Mouse (Mus musculus): Measurements from ENCODE around the gene Mxi1. TPM values are rescaled to one million over a fixed set of nuclear protein-coding genes. Genes with fewer than 3 reads are reported as not detected.

Mxi1 gene
- polyA plus RNA-seq, 1 experiment from 2014 or later = 31.0 TPM

DNA sequence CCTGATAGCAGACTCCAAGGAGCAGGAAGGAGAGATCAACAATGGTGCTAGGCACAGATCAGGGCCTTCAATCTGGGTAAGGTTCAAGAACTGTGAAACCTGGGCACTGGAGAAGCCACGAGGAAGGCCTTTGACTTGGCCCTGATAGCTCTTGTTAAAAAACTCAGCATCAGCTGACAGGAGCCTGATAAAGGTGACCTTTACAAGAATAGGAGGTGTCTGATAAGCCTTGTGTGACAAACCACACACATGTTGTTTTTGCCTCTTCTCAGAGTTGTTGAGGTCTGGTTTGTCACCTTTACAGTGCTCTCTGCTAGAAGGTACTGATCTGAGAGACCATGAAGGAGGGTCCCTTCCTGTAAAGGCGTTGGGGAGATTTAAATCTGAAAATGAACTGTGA lies 97.0 kb downstream of the Mxi1 start:
- no peaks in the 10 kb centered on the region for H3K27me3 ChIP-seq
- H3K4me2 ChIP-seq = no peak overlapping the region
- H3K9me3 ChIP-seq (replicated peaks) = no peaks in the 10 kb centered on the region
- no peaks in the 10 kb centered on the region for H3K36me3 ChIP-seq
- H3K4me3 ChIP-seq (replicated peaks) = no peak overlapping the region
- peaks cover 10% of the 10 kb centered on the region for H3K4me1 ChIP-seq (replicated peaks)
- DNase-seq = no peak
- H3K27ac ChIP-seq = no peak overlapping the region
- no peak overlapping the region for H3K9ac ChIP-seq
- 21% methylated on average over 2 of the region's 2 CpGs for WGBS (ENCODE audit: insufficient replicate concordance)
- no peak for ATAC-seq (ENCODE audit: low read depth)

- Histone ChIP-seq H3K27me3 (no peaks in the 10 kb centered on the region), H3K4me2 (no peak overlapping the region), H3K9ac (no peak overlapping the region), H3K36me3 (no peaks in the 10 kb centered on the region), H3K4me3 (replicated peaks) (no peak overlapping the region), H3K4me1 (replicated peaks) (peaks cover 10% of the 10 kb centered on the region), H3K27ac (no peak overlapping the region), H3K9me3 (replicated peaks) (no peaks in the 10 kb centered on the region)
- 72% methylated on average over 8 of the region's 8 CpGs for WGBS (ENCODE audit: insufficient replicate concordance)
- no peak for ATAC-seq (ENCODE audit: low read depth)
- DNase-seq = no peak
Observed at GRCm38 (mm10) chr19:53408398-53408797, 98.1 kb downstream of the Mxi1 start.

GRCm38 (mm10) chr19:53409663-53410307 lies 99.5 kb downstream of the Mxi1 start:
- no peaks in the 10 kb centered on the region for H3K36me3 ChIP-seq
- no peaks in the 10 kb centered on the region for H3K9me3 ChIP-seq (replicated peaks)
- H3K27me3 ChIP-seq = no peaks in the 10 kb centered on the region
- H3K27ac ChIP-seq = no peak overlapping the region
- no peak for ATAC-seq (ENCODE audit: low read depth)
- 39% methylated on average over 17 of the region's 17 CpGs for WGBS (ENCODE audit: insufficient replicate concordance)
- DNase-seq = no peak
- no peak overlapping the region for H3K9ac ChIP-seq
- H3K4me2 ChIP-seq = no peak overlapping the region
- peaks cover 14% of the 10 kb centered on the region for H3K4me1 ChIP-seq (replicated peaks)
- H3K4me3 ChIP-seq (replicated peaks) = no peak overlapping the region

DNA sequence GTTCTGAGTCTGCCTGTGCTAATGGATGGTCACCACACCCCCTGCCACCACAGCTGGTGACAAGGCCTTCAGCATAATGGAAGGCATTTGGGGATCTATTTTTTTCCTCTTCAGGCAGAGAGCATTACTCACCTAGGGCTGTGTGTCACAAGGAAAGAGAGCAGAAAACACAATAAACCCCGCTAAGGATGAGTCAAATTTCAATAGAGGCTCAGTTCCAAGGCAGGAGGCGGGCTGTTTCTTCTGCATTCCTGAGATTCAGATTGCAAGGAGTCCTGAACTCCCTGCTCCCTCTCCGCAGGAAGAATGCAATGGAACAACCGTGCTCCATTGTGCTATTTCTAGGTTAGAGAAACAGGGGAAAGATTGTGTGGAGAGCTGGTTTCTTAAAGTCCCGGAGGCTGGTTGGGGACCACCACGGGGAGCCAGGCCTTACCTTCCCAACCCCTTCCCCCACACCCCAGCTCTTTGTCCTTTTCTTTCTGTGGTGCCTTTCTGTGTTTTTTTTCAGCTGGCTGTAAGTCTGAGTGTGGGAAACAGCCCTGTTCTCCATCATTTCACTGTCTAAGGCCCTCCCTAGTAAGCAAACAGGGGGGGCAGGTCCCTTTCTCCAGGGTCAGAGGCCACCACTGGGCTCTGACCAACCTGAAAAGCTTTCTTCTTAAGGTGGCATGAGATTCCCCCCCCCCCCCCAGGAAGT lies 102.0 kb downstream of the Mxi1 start:
- Histone ChIP-seq H3K9ac (no peak overlapping the region), H3K4me1 (replicated peaks) (peaks cover 22% of the 10 kb centered on the region), H3K9me3 (replicated peaks) (no peaks in the 10 kb centered on the region), H3K36me3 (no peaks in the 10 kb centered on the region), H3K4me2 (no peak overlapping the region), H3K27ac (peak overlapping the region; percentile 18), H3K4me3 (replicated peaks) (no peak overlapping the region), H3K27me3 (no peaks in the 10 kb centered on the region)
- 62% methylated on average over 6 of the region's 6 CpGs for WGBS (ENCODE audit: insufficient replicate concordance)
- DNase-seq (no peak), ATAC-seq (ENCODE audit: low read depth) (no peak)

GRCm38 (mm10) chr19:53413617-53414380 lies 103.5 kb downstream of the Mxi1 start:
- peaks cover 22% of the 10 kb centered on the region for H3K4me1 ChIP-seq (replicated peaks)
- H3K9ac ChIP-seq = no peak overlapping the region
- ATAC-seq (ENCODE audit: low read depth) = 0 out of 2 replicates have a peak, but pooled peaks have one; percentile 24
- WGBS (ENCODE audit: insufficient replicate concordance) = 79% methylated on average over 15 of the region's 15 CpGs
- H3K27me3 ChIP-seq = no peaks in the 10 kb centered on the region
- H3K27ac ChIP-seq = peak overlapping the region; percentile 1; the same call in 1 of the 2 replicates
- no peak for DNase-seq
- H3K36me3 ChIP-seq = no peaks in the 10 kb centered on the region
- H3K4me2 ChIP-seq = no peak overlapping the region
- H3K4me3 ChIP-seq (replicated peaks) = no peak overlapping the region
- no peaks in the 10 kb centered on the region for H3K9me3 ChIP-seq (replicated peaks)

DNA sequence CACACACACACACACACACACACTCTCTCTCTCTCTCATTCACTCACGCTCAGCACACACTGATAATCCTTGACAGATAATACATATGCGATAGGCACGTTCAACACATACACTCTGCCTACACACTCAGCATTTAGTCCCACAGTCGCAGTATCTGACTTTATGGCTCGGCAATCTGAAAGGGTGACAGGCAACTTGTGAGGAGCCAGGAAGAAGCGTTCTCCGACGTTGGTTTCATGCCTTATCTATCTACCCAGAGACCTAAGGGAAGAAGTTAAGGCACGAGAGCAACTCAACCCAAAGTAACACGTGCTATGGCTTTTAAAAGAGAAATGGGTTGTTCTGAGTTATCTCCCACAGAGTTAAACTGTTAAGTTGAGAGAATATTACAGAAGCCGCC lies 104.3 kb downstream of the Mxi1 start:
- no peaks in the 10 kb centered on the region for H3K9me3 ChIP-seq (replicated peaks)
- no peak overlapping the region; the same call in 1 of the 2 replicates for H3K9ac ChIP-seq
- peak overlapping the region; percentile 7; the same call in 1 of the 2 replicates for H3K4me3 ChIP-seq (replicated peaks)
- no peaks in the 10 kb centered on the region for H3K36me3 ChIP-seq
- DNase-seq (peak; percentile 53), ATAC-seq (ENCODE audit: low read depth) (peak; percentile 82)
- 15% methylated on average over 11 of the region's 11 CpGs for WGBS (ENCODE audit: insufficient replicate concordance)
- peak overlapping the region; percentile 1; the same call in 1 of the 2 replicates for H3K27ac ChIP-seq
- peaks cover 22% of the 10 kb centered on the region for H3K4me1 ChIP-seq (replicated peaks)
- H3K4me2 ChIP-seq = peak overlapping the region; percentile 25
- H3K27me3 ChIP-seq = no peaks in the 10 kb centered on the region

DNA sequence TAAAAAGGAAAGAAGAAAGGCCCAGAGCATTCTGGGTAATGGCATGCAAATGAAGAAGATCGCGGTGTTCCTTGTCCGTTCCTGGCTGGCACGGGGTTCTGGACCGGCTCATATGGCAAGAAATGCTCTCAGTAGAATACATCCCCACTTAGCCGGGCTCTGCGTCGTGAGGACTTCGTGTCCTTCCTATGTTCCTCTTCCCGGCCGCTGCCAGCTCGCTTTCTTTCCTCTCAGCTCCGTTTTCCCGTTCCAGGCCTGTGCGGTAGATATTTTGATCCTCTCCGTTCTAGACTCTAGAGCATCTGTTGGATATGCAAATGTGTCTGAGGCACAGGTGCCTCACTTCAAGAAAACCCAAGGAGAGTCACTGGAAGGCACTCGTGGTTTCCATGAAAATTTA lies 104.9 kb downstream of the Mxi1 start:
- no peak for DNase-seq
- H3K4me2 ChIP-seq = peak overlapping the region; percentile 25; the same call in 1 of the 2 replicates
- no peaks in the 10 kb centered on the region for H3K36me3 ChIP-seq
- peak overlapping the region; percentile 7; the same call in 1 of the 2 replicates for H3K4me3 ChIP-seq (replicated peaks)
- H3K9ac ChIP-seq = no peak overlapping the region; the same call in 1 of the 2 replicates
- no peaks in the 10 kb centered on the region for H3K27me3 ChIP-seq
- no peak for ATAC-seq (ENCODE audit: low read depth)
- WGBS (ENCODE audit: insufficient replicate concordance) = 69% methylated on average over 17 of the region's 17 CpGs
- no peaks in the 10 kb centered on the region for H3K9me3 ChIP-seq (replicated peaks)
- H3K4me1 ChIP-seq (replicated peaks) = peaks cover 18% of the 10 kb centered on the region
- H3K27ac ChIP-seq = 0 out of 2 replicates have a peak overlapping the region, but pooled peaks have one; percentile 1

GRCm38 (mm10) chr19:53419834-53420233 lies 109.5 kb downstream of the Mxi1 start:
- no peak for ATAC-seq (ENCODE audit: low read depth)
- H3K9ac ChIP-seq = no peak overlapping the region
- no peak overlapping the region for H3K4me3 ChIP-seq (replicated peaks)
- WGBS (ENCODE audit: insufficient replicate concordance) = 21% methylated on average over 5 of the region's 5 CpGs
- no peaks in the 10 kb centered on the region for H3K36me3 ChIP-seq
- H3K27ac ChIP-seq = no peak overlapping the region
- H3K9me3 ChIP-seq (replicated peaks) = no peaks in the 10 kb centered on the region
- H3K4me2 ChIP-seq = no peak overlapping the region
- peaks cover 36% of the 10 kb centered on the region for H3K4me1 ChIP-seq (replicated peaks)
- peak; percentile 44 for DNase-seq
- peaks cover 25% of the 10 kb centered on the region for H3K27me3 ChIP-seq

GRCm38 (mm10) chr19:53420924-53421582 lies 110.7 kb downstream of the Mxi1 start:
- H3K27ac ChIP-seq = peak overlapping the region; percentile 70
- H3K4me2 ChIP-seq = peak overlapping the region; percentile 71
- peaks cover 28% of the 10 kb centered on the region for H3K4me1 ChIP-seq (replicated peaks)
- peaks cover 28% of the 10 kb centered on the region for H3K27me3 ChIP-seq
- 1% methylated on average over 19 of the region's 19 CpGs for WGBS (ENCODE audit: insufficient replicate concordance)
- H3K4me3 ChIP-seq (replicated peaks) = peak overlapping the region; percentile 52
- ATAC-seq (ENCODE audit: low read depth) (peak; percentile 90), DNase-seq (peak; percentile 69)
- H3K36me3 ChIP-seq = no peaks in the 10 kb centered on the region
- H3K9ac ChIP-seq = peak overlapping the region; percentile 50
- no peaks in the 10 kb centered on the region for H3K9me3 ChIP-seq (replicated peaks)

- peak overlapping the region; percentile 71 for H3K4me2 ChIP-seq
- H3K9me3 ChIP-seq (replicated peaks) = no peaks in the 10 kb centered on the region
- peaks cover 28% of the 10 kb centered on the region for H3K27me3 ChIP-seq
- DNase-seq (no peak), ATAC-seq (ENCODE audit: low read depth) (0 out of 2 replicates have a peak, but pooled peaks have one; percentile 4)
- 2% methylated on average over 6 of the region's 6 CpGs for WGBS (ENCODE audit: insufficient replicate concordance)
- H3K4me1 ChIP-seq (replicated peaks) = peaks cover 28% of the 10 kb centered on the region
- peak overlapping the region; percentile 13; the same call in 1 of the 2 replicates for H3K27ac ChIP-seq
- peak overlapping the region; percentile 52 for H3K4me3 ChIP-seq (replicated peaks)
- H3K9ac ChIP-seq = no peak overlapping the region
- H3K36me3 ChIP-seq = no peaks in the 10 kb centered on the region
Observed at GRCm38 (mm10) chr19:53421583-53422188, 111.4 kb downstream of the Mxi1 start.
